Mouse (Mus musculus): ENCODE measurements around the gene Cep95. TPM values are rescaled to one million over a fixed set of nuclear protein-coding genes. Genes with fewer than 3 reads are reported as not detected.
"Not testable (repeated sequence)": the region's sequence is repeated elsewhere in the genome, so short reads cannot be mapped to it uniquely, and the experiment has no call there.

Gene Cep95
- polyA plus RNA-seq, 1 experiment from 2014 or later = 22.7 TPM

DNA sequence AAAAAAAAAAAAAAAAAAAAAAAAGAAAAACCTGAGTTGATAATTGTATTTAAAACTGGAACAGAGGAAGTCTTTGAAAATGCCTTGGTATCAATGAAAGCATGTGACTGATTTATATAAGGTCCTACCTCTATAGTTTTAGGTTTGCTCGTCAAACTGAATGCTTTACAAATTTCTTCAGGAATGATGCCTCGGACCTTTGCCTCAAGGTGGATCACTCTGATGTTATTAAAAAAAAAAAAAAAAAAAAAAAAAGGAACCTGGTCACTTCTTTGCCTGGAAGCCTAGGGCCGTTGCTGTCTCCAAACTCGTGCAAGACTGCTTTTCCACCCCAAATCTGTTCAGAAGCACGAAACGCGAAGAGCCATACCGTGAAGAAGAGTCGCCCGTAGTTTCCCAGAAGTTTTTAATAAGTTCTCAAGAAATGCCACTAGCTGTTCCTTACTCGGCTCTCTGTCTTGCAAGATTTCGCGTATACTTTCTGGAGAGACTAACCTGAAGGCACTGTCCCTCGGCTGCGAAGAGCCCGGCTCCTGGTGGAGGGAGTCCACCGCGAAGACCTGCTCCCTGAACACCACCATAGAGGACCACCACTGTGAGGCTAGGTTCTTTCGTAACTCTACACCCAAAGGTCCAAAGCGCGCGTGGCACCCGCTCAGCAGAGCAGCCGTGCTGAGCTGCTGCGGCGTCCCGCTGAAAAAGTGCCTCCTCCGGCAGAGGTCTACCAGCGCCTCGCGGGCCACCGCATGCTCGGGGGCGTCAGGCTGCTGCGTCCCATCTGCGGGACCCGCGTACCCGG lies 10.3 kb upstream of the Cep95 start:
- peak overlapping the region; percentile 80 for H3K4me3 ChIP-seq
- peak overlapping the region; percentile 97 for H3K27ac ChIP-seq
- no peaks in the 10 kb centered on the region for H3K27me3 ChIP-seq
- no peaks in the 10 kb centered on the region for H3K9me3 ChIP-seq (replicated peaks)
- peaks cover 52% of the 10 kb centered on the region for H3K36me3 ChIP-seq
- H3K9ac ChIP-seq = peak overlapping the region; percentile 92
- peaks cover 7% of the 10 kb centered on the region; the same call in 1 of the 2 replicates for H3K4me1 ChIP-seq
- 3% methylated on average over 39 of the region's 39 CpGs for WGBS
- peak overlapping the region; percentile 85 for H3K4me2 ChIP-seq (replicated peaks)
- no peak; the same call in none of the 2 replicates for ATAC-seq (ENCODE audit: low FRiP score)

DNA sequence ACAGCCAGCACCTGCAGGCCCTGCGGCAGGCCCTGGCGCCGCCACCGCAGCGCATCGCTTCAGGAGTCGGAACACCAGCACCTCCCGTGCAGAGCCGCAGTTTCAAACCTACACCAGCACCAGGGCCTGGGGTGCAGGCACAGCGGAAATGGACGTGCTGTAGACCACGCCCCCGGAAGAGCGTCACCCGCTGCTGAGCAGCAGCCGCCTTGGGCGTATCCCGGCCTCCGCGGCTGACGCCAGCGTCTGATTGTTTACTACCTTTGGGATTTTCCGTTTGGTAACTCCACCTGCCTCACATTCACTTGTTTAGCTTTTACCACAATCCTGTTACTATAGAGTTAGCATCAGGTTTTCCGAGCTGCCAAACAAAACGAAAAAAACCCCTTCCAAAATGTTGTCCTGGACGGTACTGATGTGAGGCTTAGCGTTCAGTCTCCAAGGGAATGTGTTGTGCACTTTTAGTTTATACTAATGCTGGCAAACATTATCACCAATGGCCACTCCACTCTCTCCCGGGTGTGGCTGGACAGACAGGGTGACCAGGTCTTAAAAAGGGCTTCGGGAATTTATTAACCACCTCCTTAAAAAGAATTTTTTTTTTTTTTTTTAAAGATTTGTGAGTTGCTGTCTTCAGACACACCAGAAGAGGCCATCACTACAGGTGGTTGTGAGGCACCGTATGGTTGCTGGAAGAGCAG lies 9.5 kb upstream of the Cep95 start, which contains the start of gene Polg2:
Gene Polg2, minus strand, starts transcription at position 150 of the 701 bp plus-strand sequence.
- peaks cover 7% of the 10 kb centered on the region; the same call in 1 of the 2 replicates for H3K4me1 ChIP-seq
- peaks cover 53% of the 10 kb centered on the region for H3K36me3 ChIP-seq
- no peaks in the 10 kb centered on the region for H3K27me3 ChIP-seq

DNA sequence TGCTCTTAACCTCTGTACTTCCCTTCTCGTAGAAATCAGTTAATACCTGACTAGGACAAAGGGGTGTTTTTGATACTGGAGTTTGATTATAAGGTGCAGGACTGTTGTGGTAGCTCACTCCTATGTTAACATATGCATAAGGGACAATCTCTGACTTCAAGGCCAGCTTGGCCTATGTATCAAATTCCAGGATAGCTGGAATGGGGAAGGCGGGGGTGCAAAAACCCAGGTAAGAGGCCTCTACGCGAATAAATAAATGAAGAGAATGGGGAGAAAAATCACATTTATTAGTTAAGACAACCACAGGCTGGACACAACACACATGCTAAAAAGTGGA lies 9.0 kb upstream of the Cep95 start:
- ATAC-seq (ENCODE audit: low FRiP score) = no peak
- H3K4me3 ChIP-seq = no peak overlapping the region; the same call in 1 of the 2 replicates
- H3K36me3 ChIP-seq = peaks cover 52% of the 10 kb centered on the region

More for the DNA sequence above, 9.5 kb upstream of the Cep95 start, which contains the start of gene Polg2:
- Histone ChIP-seq H3K27ac (peak within 1 kb of the TSS; percentile 97), H3K9me3 (replicated peaks) (no peaks in the 10 kb centered on the region), H3K4me2 (replicated peaks) (peak within 1 kb of the TSS; percentile 85), H3K9ac (peak within 1 kb of the TSS; percentile 92), H3K4me3 (peak within 1 kb of the TSS; percentile 80)
- ATAC-seq (ENCODE audit: low FRiP score) = peak; percentile 99
- 2% methylated on average over 30 of the region's 30 CpGs for WGBS

GRCm38 (mm10) chr11:106780590-106781220 lies 8.3 kb upstream of the Cep95 start:
- Histone ChIP-seq H3K4me2 (replicated peaks) (no peak overlapping the region; the same call in 1 of the 2 replicates), H3K9ac (no peak overlapping the region), H3K4me3 (no peak overlapping the region), H3K4me1 (peaks cover 11% of the 10 kb centered on the region), H3K27me3 (no peaks in the 10 kb centered on the region), H3K9me3 (replicated peaks) (no peaks in the 10 kb centered on the region), H3K36me3 (peaks cover 52% of the 10 kb centered on the region), H3K27ac (0 out of 2 replicates have a peak overlapping the region, but pooled peaks have one; percentile 97)
- WGBS = 88% methylated on average over 6 of the region's 6 CpGs
- no peak for ATAC-seq (ENCODE audit: low FRiP score)

More for the DNA sequence above, 9.0 kb upstream of the Cep95 start:
- Histone ChIP-seq H3K4me2 (replicated peaks) (peak overlapping the region; percentile 85; the same call in 1 of the 2 replicates), H3K27ac (peak overlapping the region; percentile 97), H3K9ac (no peak overlapping the region), H3K27me3 (no peaks in the 10 kb centered on the region), H3K4me1 (peaks cover 7% of the 10 kb centered on the region; the same call in 1 of the 2 replicates), H3K9me3 (replicated peaks) (no peaks in the 10 kb centered on the region)
- WGBS = 71% methylated on average over 4 of the region's 4 CpGs

GRCm38 (mm10) chr11:106782271-106782670 lies 6.8 kb upstream of the Cep95 start:
- not testable (repeated sequence) for H3K27me3 ChIP-seq; H3K9me3 ChIP-seq (replicated peaks); H3K27ac ChIP-seq; ATAC-seq (ENCODE audit: low FRiP score); H3K4me3 ChIP-seq; H3K4me2 ChIP-seq (replicated peaks); H3K9ac ChIP-seq
- WGBS = 94% methylated on average over 7 of the region's 7 CpGs
- peaks cover 19% of the 10 kb centered on the region for H3K4me1 ChIP-seq
- peaks cover 59% of the 10 kb centered on the region for H3K36me3 ChIP-seq

DNA sequence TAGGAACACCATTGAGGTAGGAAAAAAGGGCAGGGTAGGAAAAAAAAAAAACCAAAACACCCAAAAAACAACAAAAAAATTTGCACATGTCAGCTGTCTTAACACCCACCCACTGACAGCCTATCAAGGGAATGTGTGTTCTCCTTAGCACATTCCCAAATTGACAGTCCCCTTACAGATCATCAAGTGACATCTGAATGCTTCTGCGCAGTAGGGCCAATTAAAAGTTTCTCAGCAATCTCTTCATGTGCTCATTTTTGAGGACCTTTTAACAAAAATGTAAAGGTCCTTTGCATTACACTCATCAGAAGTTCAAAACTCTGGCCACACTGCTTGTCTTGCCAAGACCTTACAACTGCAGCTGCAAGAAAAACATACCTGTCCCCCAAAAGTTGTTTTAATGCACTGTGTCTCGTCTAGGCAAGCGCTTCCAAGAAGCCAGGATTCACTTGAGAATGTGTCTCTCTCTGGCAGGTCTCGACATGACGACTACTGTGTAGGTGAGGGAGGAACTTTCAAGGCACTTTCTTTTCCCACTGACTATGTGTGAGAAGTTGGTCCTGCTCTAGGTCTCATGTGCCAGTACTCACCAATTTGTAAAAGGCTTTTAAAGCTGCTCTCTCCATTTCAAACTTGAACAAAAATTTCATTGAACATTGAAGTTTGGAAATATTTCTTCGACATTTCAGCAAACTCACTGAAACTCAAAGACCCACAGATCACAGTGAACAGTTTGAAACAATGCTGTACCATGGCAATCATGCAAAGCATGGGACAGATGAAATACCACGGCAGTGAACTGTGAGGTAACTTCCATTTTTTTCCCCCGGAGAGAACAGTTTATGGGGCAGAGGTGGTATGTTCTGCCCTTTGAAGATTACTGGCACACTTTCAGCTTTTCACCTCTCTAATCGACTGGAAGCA lies 5.9 kb upstream of the Cep95 start:
- no peaks in the 10 kb centered on the region for H3K27me3 ChIP-seq
- no peak overlapping the region for H3K4me2 ChIP-seq (replicated peaks)
- no peaks in the 10 kb centered on the region for H3K9me3 ChIP-seq (replicated peaks)
- WGBS = 86% methylated on average over 9 of the region's 9 CpGs
- no peak for ATAC-seq (ENCODE audit: low FRiP score)
- H3K36me3 ChIP-seq = peaks cover 59% of the 10 kb centered on the region
- H3K4me1 ChIP-seq = peaks cover 19% of the 10 kb centered on the region
- no peak overlapping the region for H3K27ac ChIP-seq
- H3K9ac ChIP-seq = no peak overlapping the region
- H3K4me3 ChIP-seq = no peak overlapping the region

DNA sequence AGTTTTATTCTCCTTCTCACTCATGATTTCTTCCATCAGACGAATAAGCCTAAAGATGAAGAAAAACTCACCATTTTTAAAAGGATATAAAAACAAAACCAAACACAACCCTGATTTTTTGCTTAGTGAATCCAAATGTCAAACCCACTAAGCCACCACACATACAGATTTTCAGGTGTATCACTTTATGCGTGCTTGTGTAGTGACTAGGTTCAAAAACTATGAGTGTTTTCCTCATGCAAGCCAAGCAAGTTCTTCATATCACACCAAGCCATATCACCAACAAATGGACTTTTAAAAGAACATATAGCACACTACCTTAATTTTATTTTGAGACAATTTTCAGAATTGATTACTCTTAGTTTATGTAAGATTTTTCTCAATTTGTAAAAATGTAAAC lies 4.6 kb upstream of the Cep95 start:
- H3K36me3 ChIP-seq = peaks cover 59% of the 10 kb centered on the region
- ATAC-seq (ENCODE audit: low FRiP score) = no peak

GRCm38 (mm10) chr11:106785043-106785442 lies 4.0 kb upstream of the Cep95 start:
- 76% methylated on average over 1 of the region's 1 CpGs for WGBS
- Histone ChIP-seq H3K4me2 (replicated peaks) (no peak overlapping the region), H3K27me3 (no peaks in the 10 kb centered on the region), H3K36me3 (peaks cover 58% of the 10 kb centered on the region), H3K4me3 (no peak overlapping the region), H3K27ac (no peak overlapping the region), H3K9ac (no peak overlapping the region), H3K4me1 (peaks cover 18% of the 10 kb centered on the region), H3K9me3 (replicated peaks) (no peaks in the 10 kb centered on the region)
- ATAC-seq (ENCODE audit: low FRiP score) = no peak

More for the DNA sequence above, 4.6 kb upstream of the Cep95 start:
- 85% methylated on average over 2 of the region's 2 CpGs for WGBS
- Histone ChIP-seq H3K9ac (no peak overlapping the region), H3K27ac (no peak overlapping the region), H3K9me3 (replicated peaks) (no peaks in the 10 kb centered on the region), H3K4me2 (replicated peaks) (no peak overlapping the region), H3K27me3 (no peaks in the 10 kb centered on the region), H3K4me3 (no peak overlapping the region), H3K4me1 (peaks cover 19% of the 10 kb centered on the region)

GRCm38 (mm10) chr11:106787131-106788025 lies 1.7 kb upstream of the Cep95 start:
- no peaks in the 10 kb centered on the region for H3K27me3 ChIP-seq
- peak overlapping the region; percentile 81 for H3K4me2 ChIP-seq (replicated peaks)
- H3K27ac ChIP-seq = peak overlapping the region; percentile 98
- peak overlapping the region; percentile 95 for H3K4me3 ChIP-seq
- peak; percentile 19; the same call in 1 of the 2 replicates for ATAC-seq (ENCODE audit: low FRiP score)
- H3K9me3 ChIP-seq (replicated peaks) = no peaks in the 10 kb centered on the region
- H3K9ac ChIP-seq = peak overlapping the region; percentile 99
- H3K4me1 ChIP-seq = peaks cover 20% of the 10 kb centered on the region
- WGBS = under 1% methylated on average over 64 of the region's 65 CpGs
- H3K36me3 ChIP-seq = peaks cover 41% of the 10 kb centered on the region

DNA sequence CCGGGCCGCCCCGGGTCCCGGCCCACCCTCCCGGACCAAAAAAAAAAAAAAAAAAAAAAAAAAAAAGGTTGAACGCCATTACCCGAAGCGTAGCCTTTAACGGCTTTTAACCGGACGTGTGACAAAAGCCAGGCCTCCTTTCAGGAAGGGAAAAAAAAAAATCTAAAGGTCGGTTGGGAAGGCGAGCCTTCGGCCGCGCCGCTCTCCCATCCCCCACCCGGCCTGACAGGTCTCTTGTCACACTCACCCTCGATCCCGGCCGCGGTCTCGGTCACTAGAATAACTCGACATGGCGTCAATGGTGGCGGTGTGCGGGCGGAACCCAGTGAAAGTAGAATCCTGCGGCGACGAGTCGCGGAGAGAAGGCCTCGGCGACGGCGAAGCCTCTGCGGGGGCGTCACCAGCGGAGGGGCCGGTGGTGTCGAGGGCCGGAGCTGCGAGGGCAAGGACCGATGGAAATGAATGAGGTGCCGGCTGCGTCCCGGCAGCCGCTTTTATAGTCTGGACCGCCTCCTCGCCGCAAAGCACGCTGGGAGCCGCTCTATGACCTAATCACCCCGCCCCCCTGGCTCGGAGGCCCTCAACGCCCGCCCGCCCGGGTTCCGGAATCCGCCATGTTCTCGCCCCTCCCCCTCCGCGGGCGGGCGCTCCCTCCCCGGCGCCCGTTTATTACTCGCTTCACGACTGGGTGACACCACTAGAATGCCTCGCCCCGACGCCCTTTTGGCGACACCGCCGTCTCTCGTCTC lies 852 bp upstream of the Cep95 start:
- Histone ChIP-seq H3K27ac (peak overlapping the region; percentile 98), H3K4me1 (peaks cover 20% of the 10 kb centered on the region), H3K9me3 (replicated peaks) (no peaks in the 10 kb centered on the region), H3K4me3 (peak overlapping the region; percentile 95), H3K4me2 (replicated peaks) (peak overlapping the region; percentile 77), H3K36me3 (peaks cover 42% of the 10 kb centered on the region), H3K27me3 (no peaks in the 10 kb centered on the region), H3K9ac (peak overlapping the region; percentile 99)
- ATAC-seq (ENCODE audit: low FRiP score) = peak; percentile 84
- 1% methylated on average over 75 of the region's 79 CpGs for WGBS

Data from hindbrain, embryonic 12.5 days (tissue).